Mouse (Mus musculus): ENCODE results near the gene Txndc12.

- TF ChIP-seq CTCF (IDR thresholded peaks at IDR 0.05) (no peak), EP300 (IDR thresholded peaks at IDR 0.05) (no peak)
Observed at GRCm38 (mm10) chr4:108796701-108797100, 37.7 kb upstream of the Txndc12 start.

Measured in lung, postnatal 0 days (tissue).